Mouse (Mus musculus) heart, postnatal 0 days (tissue): ENCODE data around the gene Btbd3.

Source experiments
- CTCF ChIP-seq: IDR thresholded peaks from 2 replicates; pipeline ENCODE4 v1.5.1; 2016; ENCODE audit warnings: antibody characterized with exemption, control low read depth, low read depth
- EP300 ChIP-seq: IDR thresholded peaks from 2 replicates; pipeline ENCODE4 v1.6.1; 2016; ENCODE audit warnings: antibody characterized with exemption, low read depth

- TF ChIP-seq CTCF, result peak; percentile 55
- no peak for TF ChIP-seq EP300
Measured at GRCm38 (mm10) chr2:138281550-138282201, 25.3 kb downstream of the Btbd3 start.
